Mouse (Mus musculus): ENCODE data around the gene Dhrs11. TPM values are rescaled to one million over a fixed set of nuclear protein-coding genes. Genes with fewer than 3 reads are reported as not detected.

The Dhrs11 gene
- polyA plus RNA-seq, 1 experiment from 2014 or later, result 5.8 TPM

DNA sequence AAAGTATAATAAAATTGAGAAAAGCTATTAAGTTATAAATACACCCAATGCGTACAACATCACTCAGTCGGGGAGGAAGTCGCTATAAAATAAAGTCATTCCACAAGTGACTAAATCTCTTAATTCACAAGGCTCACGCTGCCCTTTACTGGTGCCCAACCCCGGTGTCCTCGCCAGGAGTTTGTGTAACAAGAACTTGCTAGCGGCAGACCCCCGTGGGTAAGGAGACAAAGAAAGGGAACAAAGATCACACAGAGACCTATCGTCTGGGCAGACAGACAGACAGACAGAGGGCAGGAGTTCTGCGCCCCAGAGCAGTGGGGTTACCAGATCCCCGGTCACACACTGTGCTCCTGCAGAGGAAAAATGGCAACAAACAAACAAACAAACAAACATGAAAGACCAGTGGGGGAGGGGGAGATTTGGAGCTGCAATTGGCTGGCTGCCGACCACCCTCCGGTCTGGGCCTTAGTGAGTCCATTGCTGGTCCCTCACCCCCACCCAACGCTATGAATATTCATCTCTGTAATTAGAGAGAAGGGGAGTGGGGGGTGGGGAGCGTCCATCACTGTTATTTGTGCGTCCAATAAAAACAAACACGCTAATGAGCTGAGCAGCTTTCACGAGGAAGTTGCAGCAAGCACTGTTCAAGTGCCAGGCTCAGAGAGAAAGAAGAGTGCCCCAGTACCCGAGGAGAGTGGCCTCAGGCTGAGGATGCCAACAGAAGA is 48.5 kb downstream of the Dhrs11 start:
- peak overlapping the region; percentile 45 for H3K4me2 ChIP-seq
- WGBS, result 1% methylated on average over 19 of the region's 19 CpGs
- H3K27ac ChIP-seq, result no peak overlapping the region
- peaks cover 32% of the 10 kb centered on the region for H3K4me1 ChIP-seq
- no peak overlapping the region for H3K9ac ChIP-seq
- H3K9me3 ChIP-seq, result no peaks in the 10 kb centered on the region
- H3K4me3 ChIP-seq (replicated peaks), result no peak overlapping the region
- H3K36me3 ChIP-seq (replicated peaks), result no peaks in the 10 kb centered on the region
- peaks cover 77% of the 10 kb centered on the region for H3K27me3 ChIP-seq
- peak; percentile 79 for ATAC-seq (ENCODE audit: low FRiP score)

DNA sequence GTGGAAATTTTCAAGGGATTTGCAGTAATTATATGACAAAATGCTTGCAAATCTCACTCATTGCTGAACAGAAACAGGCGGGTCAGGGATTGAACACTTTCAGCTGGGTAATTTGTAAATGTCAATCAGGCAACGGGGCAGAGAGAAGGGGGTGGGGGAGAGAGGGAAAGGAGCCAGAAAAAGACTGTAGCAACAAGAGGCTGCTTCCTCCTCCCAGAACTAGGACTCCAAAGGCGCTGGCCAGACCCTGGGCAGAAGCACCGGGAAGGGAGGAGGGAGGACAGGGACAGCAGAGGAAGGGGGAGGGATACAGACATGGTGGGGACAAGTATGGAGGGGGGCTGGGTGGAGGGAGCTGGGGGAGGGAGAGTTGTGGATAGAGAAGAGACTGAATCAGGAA is 53.2 kb downstream of the Dhrs11 start:
- H3K4me3 ChIP-seq (replicated peaks), result no peak overlapping the region
- H3K9ac ChIP-seq, result no peak overlapping the region
- WGBS, result 2% methylated on average over 4 of the region's 4 CpGs
- peak; percentile 35; the same call in 1 of the 2 replicates for ATAC-seq (ENCODE audit: low FRiP score)
- peaks cover 85% of the 10 kb centered on the region for H3K27me3 ChIP-seq
- H3K36me3 ChIP-seq (replicated peaks), result no peaks in the 10 kb centered on the region
- H3K9me3 ChIP-seq, result no peaks in the 10 kb centered on the region
- peak overlapping the region; percentile 17; the same call in 1 of the 2 replicates for H3K4me2 ChIP-seq
- peak overlapping the region; percentile 63 for H3K27ac ChIP-seq
- peaks cover 62% of the 10 kb centered on the region for H3K4me1 ChIP-seq

DNA sequence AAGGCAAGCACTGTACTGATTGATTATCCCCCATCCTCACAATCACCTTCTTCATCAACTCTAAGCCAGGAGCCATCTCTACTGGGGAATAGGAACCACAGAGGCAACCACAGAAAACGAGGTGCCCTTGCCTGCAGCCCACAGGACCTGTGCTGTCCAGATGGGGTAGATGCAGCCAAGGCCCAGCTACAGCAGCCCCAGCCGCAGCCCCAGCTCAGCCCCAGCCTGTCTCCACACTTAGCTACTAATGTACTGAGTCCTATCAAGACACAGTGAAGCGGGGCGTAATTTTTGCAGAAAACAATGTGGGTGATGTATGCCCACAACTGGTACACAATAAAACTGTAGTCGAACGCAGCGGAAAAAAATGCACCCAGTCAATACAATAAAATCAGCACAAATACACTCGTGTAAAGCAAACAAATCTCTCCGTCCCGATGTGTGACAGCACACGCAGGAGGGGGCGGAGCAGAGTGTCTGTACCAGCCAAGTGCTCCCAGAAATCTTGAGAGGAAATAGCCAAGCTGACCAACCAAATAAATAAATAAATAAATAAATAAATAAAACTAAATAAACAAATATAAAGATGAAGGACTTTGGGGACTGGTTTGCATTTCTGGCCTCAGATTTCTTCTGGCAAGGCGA is 53.8 kb downstream of the Dhrs11 start:
- Histone ChIP-seq H3K36me3 (replicated peaks) (no peaks in the 10 kb centered on the region), H3K4me3 (replicated peaks) (no peak overlapping the region), H3K9ac (no peak overlapping the region), H3K9me3 (no peaks in the 10 kb centered on the region), H3K4me1 (peaks cover 58% of the 10 kb centered on the region), H3K27ac (peak overlapping the region; percentile 63), H3K4me2 (0 out of 2 replicates have a peak overlapping the region, but pooled peaks have one; percentile 6), H3K27me3 (peaks cover 91% of the 10 kb centered on the region)
- no peak for ATAC-seq (ENCODE audit: low FRiP score)
- WGBS, result 38% methylated on average over 13 of the region's 13 CpGs

Other genes with a start within 250 kb of the Dhrs11 start
- gene Mrm1, start 9.5 kb downstream of the Dhrs11 start, polyA plus RNA-seq (2016; fragmentation: Nextera tagmentation; extraction: Ambion mirVana), result 10.5 and 10.7 TPM in 2 replicates
- gene Ggnbp2, start 41.8 kb upstream of the Dhrs11 start, polyA plus RNA-seq (2016; fragmentation: Nextera tagmentation; extraction: Ambion mirVana), result 64.9 and 71.6 TPM in 2 replicates
- gene Myo19, start 51.2 kb upstream of the Dhrs11 start, polyA plus RNA-seq (2016; fragmentation: Nextera tagmentation; extraction: Ambion mirVana), result 8.3 and 9.7 TPM in 2 replicates
- 2.9 and 3.5 TPM in 2 replicates for gene Pigw, start 51.3 kb upstream of the Dhrs11 start, polyA plus RNA-seq (2016; fragmentation: Nextera tagmentation; extraction: Ambion mirVana)
- gene Znhit3, start 87.4 kb upstream of the Dhrs11 start, polyA plus RNA-seq (2016; fragmentation: Nextera tagmentation; extraction: Ambion mirVana), result 65.9 and 67.6 TPM in 2 replicates
- gene Car4, start 128.8 kb upstream of the Dhrs11 start, polyA plus RNA-seq (2016; fragmentation: Nextera tagmentation; extraction: Ambion mirVana), result 1.4 and 1.6 TPM in 2 replicates

All from forebrain, embryonic 12.5 days (tissue).